Mouse (Mus musculus): Measurements from ENCODE around the gene Golim4.
"Not testable (repeated sequence)": the region's sequence is repeated elsewhere in the genome, so short reads cannot be mapped to it uniquely, and the experiment has no call there.

Gene Golim4

GRCm38 (mm10) chr3:75956551-75957302 lies at the start of gene Golim4:
Gene Golim4 (minus strand): TSS chr3:75956949.
- peak; percentile 75 for DNase-seq

GRCm38 (mm10) chr3:76005621-76006020 lies 48.9 kb upstream of the Golim4 start:
- DNase-seq = no peak

- DNase-seq = peak; percentile 18
Observed at GRCm38 (mm10) chr3:76001156-76001555, 44.4 kb upstream of the Golim4 start.

GRCm38 (mm10) chr3:76000481-76000880 lies 43.7 kb upstream of the Golim4 start:
- no peak for DNase-seq

GRCm38 (mm10) chr3:75981031-75981750 lies 24.4 kb upstream of the Golim4 start:
- not testable (repeated sequence) for DNase-seq

GRCm38 (mm10) chr3:75962784-75963772 lies 6.3 kb upstream of the Golim4 start:
- DNase-seq = not testable (repeated sequence)

GRCm38 (mm10) chr3:75955661-75956491 lies 873 bp downstream of the Golim4 start:
- peak; percentile 13 for DNase-seq

GRCm38 (mm10) chr3:75954185-75954584 lies 2.6 kb downstream of the Golim4 start:
- no peak for DNase-seq

- DNase-seq = no peak
Observed at GRCm38 (mm10) chr3:75952328-75953060, 4.3 kb downstream of the Golim4 start.

- no peak for DNase-seq
Observed at GRCm38 (mm10) chr3:75950897-75951296, 5.9 kb downstream of the Golim4 start.

- no peak for DNase-seq
Observed at GRCm38 (mm10) chr3:75949358-75949757, 7.4 kb downstream of the Golim4 start.

GRCm38 (mm10) chr3:75948541-75949095 lies 8.1 kb downstream of the Golim4 start:
- no peak for DNase-seq

- DNase-seq = no peak
Observed at GRCm38 (mm10) chr3:75948003-75948402, 8.7 kb downstream of the Golim4 start.

GRCm38 (mm10) chr3:75942303-75943060 lies 14.3 kb downstream of the Golim4 start:
- peak; percentile 39 for DNase-seq

- no peak for DNase-seq
Observed at GRCm38 (mm10) chr3:75941864-75942263, 14.9 kb downstream of the Golim4 start.

- DNase-seq = no peak
Observed at GRCm38 (mm10) chr3:75936152-75936551, 20.6 kb downstream of the Golim4 start.

GRCm38 (mm10) chr3:75930659-75931225 lies 26.0 kb downstream of the Golim4 start:
- DNase-seq = no peak

- no peak for DNase-seq
Observed at GRCm38 (mm10) chr3:75929926-75930548, 26.7 kb downstream of the Golim4 start.

GRCm38 (mm10) chr3:75926327-75926726 lies 30.4 kb downstream of the Golim4 start:
- DNase-seq = no peak
